Mouse (Mus musculus): ENCODE data around the gene Camk1d. TPM values are rescaled to one million over a fixed set of nuclear protein-coding genes. Genes with fewer than 3 reads are reported as not detected.

Camk1d gene
- polyA plus RNA-seq, 1 experiment from 2014 or later, result 3.1 TPM

DNA sequence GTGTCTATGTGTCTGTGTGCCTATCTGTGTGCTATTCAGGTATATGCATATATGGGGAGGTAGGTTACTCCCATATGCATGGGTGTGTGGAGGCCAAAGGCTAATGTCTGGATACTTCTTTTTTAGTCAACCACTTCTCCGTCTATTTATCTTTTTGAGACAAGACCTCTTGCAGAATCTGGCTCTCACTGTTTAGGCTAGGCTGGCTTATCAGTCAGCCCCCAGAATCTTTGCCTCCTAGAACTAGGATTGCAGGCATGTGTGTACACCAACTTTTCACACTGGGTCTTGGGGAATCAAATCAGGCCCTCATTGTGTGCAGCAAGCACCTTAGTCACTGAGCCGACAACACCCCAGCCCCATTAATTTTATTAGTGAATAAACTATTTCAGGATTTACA, 36.8 kb downstream of the Camk1d start:
- Histone ChIP-seq H3K9ac (no peak overlapping the region), H3K4me3 (no peak overlapping the region), H3K4me2 (no peak overlapping the region), H3K27ac (ENCODE audit: poor library complexity, severe bottlenecking) (no peak overlapping the region), H3K9me3 (replicated peaks) (no peaks in the 10 kb centered on the region), H3K36me3 (no peaks in the 10 kb centered on the region), H3K4me1 (replicated peaks) (peaks cover 12% of the 10 kb centered on the region; the same call in 1 of the 2 replicates), H3K27me3 (replicated peaks) (no peaks in the 10 kb centered on the region)
- 41% methylated on average over 2 of the region's 2 CpGs for WGBS
- no peak for ATAC-seq (ENCODE audit: insufficient number of reproducible peaks, low FRiP score)

DNA sequence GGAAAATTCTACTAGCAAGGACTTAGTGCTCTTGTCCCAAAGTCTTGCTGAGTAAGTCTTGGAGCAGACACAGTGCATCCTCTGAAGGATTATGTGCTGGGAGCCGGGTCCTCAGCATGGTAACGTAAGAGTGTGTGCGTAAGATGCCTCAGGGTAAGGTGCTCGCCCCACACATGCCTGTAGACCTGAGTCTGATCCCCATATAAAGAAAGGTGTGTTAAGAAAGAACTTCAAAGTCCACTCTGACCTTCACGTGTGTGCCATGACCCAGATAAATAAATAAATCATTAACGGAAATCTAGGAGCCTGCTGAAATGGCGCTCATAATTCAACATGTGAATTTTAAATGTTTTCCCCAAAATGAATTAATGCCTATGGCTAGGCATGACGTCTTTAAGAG, 37.5 kb downstream of the Camk1d start:
- H3K9me3 ChIP-seq (replicated peaks), result no peaks in the 10 kb centered on the region
- no peak overlapping the region for H3K9ac ChIP-seq
- H3K4me1 ChIP-seq (replicated peaks), result peaks cover 12% of the 10 kb centered on the region; the same call in 1 of the 2 replicates
- H3K36me3 ChIP-seq, result no peaks in the 10 kb centered on the region
- no peak overlapping the region for H3K4me3 ChIP-seq
- H3K27me3 ChIP-seq (replicated peaks), result no peaks in the 10 kb centered on the region
- H3K27ac ChIP-seq (ENCODE audit: poor library complexity, severe bottlenecking), result no peak overlapping the region
- 75% methylated on average over 8 of the region's 8 CpGs for WGBS
- H3K4me2 ChIP-seq, result no peak overlapping the region
- ATAC-seq (ENCODE audit: insufficient number of reproducible peaks, low FRiP score), result no peak

DNA sequence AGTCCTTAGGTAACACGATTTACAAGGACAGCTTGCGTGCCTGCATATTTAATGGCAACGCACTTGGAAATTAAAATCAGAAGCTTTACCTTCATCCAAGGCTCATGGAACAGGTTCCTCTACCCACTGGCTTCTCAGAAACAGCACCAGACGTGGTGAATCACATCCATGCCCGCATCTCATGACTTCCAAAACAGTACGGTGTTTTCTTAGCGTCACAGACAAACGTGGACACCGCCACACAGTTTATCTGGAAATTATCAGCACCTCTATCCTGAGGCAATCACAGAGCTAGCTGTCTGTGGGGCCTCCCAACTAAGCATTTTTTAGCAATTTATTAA, 38.2 kb downstream of the Camk1d start:
- no peak for ATAC-seq (ENCODE audit: insufficient number of reproducible peaks, low FRiP score)
- peaks cover under 1% of the 10 kb centered on the region; the same call in 1 of the 2 replicates for H3K9me3 ChIP-seq (replicated peaks)
- H3K4me1 ChIP-seq (replicated peaks), result peaks cover 12% of the 10 kb centered on the region; the same call in 1 of the 2 replicates
- WGBS, result 43% methylated on average over 9 of the region's 9 CpGs
- no peaks in the 10 kb centered on the region for H3K27me3 ChIP-seq (replicated peaks)
- H3K4me2 ChIP-seq, result peak overlapping the region; percentile 3; the same call in 1 of the 2 replicates
- no peak overlapping the region for H3K4me3 ChIP-seq
- H3K36me3 ChIP-seq, result no peaks in the 10 kb centered on the region
- H3K9ac ChIP-seq, result no peak overlapping the region
- no peak overlapping the region for H3K27ac ChIP-seq (ENCODE audit: poor library complexity, severe bottlenecking)

DNA sequence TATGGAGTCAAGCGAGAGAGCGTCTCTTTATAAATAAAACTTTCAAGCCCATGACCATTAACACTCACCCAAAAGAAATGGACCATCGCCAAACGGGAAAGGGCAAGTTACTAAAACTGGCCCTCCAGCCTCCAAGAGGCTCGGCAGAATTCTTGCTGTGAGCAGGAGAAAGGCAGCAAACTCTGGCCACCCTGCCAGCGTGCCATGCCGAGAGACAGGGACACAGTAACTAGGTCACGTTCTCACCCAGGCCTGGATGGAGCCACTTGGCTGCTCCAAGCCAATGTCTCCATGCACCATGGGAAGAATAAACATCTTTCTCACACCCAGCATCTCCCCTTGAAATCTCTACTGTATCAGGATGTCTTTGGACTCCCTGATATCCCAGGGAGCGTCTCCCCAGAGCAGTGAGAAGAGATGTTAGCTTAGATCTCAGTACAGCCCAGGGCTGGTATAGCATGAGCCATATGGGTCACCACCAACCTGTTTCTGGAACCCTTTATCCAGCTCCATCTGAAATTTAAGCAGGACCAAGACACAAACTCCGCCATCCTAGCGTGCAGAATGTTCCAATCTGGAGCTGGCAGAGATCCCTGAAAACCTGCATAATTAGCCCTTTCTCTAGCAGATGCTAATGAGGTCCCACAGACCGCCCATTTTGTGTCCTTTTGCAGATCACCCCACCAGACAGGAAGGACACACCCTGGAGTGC, 38.7 kb downstream of the Camk1d start:
- Histone ChIP-seq H3K9ac (no peak overlapping the region), H3K4me3 (no peak overlapping the region), H3K4me1 (replicated peaks) (peaks cover 12% of the 10 kb centered on the region; the same call in 1 of the 2 replicates), H3K9me3 (replicated peaks) (peaks cover 6% of the 10 kb centered on the region; the same call in 1 of the 2 replicates), H3K27ac (ENCODE audit: poor library complexity, severe bottlenecking) (no peak overlapping the region), H3K36me3 (no peaks in the 10 kb centered on the region), H3K27me3 (replicated peaks) (no peaks in the 10 kb centered on the region), H3K4me2 (no peak overlapping the region)
- ATAC-seq (ENCODE audit: insufficient number of reproducible peaks, low FRiP score), result no peak
- 75% methylated on average over 12 of the region's 12 CpGs for WGBS

DNA sequence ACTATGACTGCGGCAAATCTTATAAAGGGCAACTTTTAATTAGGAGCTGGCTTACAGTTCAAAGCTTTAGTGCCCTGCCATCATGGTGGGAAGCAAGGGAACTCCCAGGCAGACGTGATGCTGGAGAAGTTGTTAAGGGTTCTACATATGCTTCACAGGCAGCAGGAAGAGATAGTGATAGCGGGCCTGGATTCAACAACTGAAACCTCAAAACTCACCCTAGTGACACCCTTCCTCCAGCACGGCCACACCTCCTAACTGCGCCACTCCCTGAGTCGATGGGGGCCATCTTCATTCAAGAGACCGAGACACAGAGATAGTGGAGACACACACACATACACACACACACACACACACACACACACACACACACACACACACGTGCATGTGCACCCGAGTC, 39.8 kb downstream of the Camk1d start:
- no peak for ATAC-seq (ENCODE audit: insufficient number of reproducible peaks, low FRiP score)
- Histone ChIP-seq H3K27me3 (replicated peaks) (no peaks in the 10 kb centered on the region), H3K9ac (no peak overlapping the region), H3K4me2 (no peak overlapping the region), H3K4me3 (no peak overlapping the region), H3K36me3 (no peaks in the 10 kb centered on the region), H3K27ac (ENCODE audit: poor library complexity, severe bottlenecking) (no peak overlapping the region), H3K4me1 (replicated peaks) (peaks cover 12% of the 10 kb centered on the region; the same call in 1 of the 2 replicates), H3K9me3 (replicated peaks) (peaks cover 9% of the 10 kb centered on the region; the same call in 1 of the 2 replicates)
- WGBS, result 76% methylated on average over 9 of the region's 9 CpGs

DNA sequence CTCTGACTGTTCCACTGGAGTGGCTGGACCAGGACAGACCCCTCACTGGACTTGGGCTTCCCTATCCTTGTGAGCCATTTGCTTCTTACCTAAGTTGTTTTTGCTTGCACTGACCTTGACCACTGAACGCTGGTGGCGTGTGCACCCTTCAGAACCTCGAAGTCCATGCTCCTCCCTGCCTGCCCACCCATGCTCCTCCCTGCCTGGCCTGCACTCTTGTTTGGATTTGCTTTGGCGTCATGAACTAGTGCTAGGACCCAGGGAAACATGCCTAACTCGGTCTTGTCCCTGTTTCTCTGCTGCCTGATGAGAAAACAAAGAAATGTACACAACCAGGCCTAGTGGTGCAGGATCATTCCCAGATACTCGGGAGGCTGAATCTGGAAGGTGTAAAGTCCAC, 40.5 kb downstream of the Camk1d start:
- Histone ChIP-seq H3K4me2 (no peak overlapping the region), H3K36me3 (no peaks in the 10 kb centered on the region), H3K4me1 (replicated peaks) (peaks cover 12% of the 10 kb centered on the region; the same call in 1 of the 2 replicates), H3K27me3 (replicated peaks) (no peaks in the 10 kb centered on the region), H3K9ac (no peak overlapping the region), H3K27ac (ENCODE audit: poor library complexity, severe bottlenecking) (no peak overlapping the region), H3K9me3 (replicated peaks) (peaks cover 9% of the 10 kb centered on the region; the same call in 1 of the 2 replicates), H3K4me3 (no peak overlapping the region)
- WGBS, result 84% methylated on average over 6 of the region's 6 CpGs
- no peak for ATAC-seq (ENCODE audit: insufficient number of reproducible peaks, low FRiP score)

DNA sequence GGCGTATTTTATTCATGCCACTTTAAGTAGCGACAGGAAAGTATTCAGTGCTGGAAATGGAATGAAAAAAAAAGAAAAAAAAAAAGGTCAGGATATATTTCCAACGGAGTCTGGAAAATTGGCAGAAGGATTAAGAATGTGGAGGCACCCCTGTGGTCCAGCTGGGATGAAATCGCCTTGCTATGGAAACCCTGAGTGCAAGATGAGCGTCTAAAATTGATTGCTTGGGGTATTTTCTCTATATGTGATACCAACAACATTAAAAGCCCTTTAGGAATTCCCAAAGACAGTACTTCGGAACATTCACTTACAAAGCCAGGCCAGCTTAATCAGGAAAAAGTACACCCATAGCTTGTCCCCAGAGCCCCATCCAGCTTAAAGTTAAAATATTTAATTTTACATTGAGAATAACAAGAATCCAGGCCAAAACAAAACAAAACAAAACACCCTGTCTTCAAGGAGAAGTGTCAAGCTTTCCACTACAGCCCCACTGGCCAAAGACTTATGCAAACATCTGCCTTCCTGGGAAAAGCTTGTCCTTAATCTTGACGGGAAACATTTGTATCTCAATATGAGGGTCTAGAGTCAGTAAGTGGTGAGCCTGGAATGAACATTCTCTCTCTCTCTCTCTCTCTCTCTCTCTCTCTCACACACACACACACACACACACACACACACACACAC, 41.3 kb downstream of the Camk1d start:
- Histone ChIP-seq H3K27ac (ENCODE audit: poor library complexity, severe bottlenecking) (no peak overlapping the region), H3K4me2 (no peak overlapping the region), H3K9ac (no peak overlapping the region), H3K4me3 (no peak overlapping the region), H3K4me1 (replicated peaks) (peaks cover 12% of the 10 kb centered on the region; the same call in 1 of the 2 replicates), H3K27me3 (replicated peaks) (no peaks in the 10 kb centered on the region), H3K36me3 (no peaks in the 10 kb centered on the region), H3K9me3 (replicated peaks) (peaks cover 9% of the 10 kb centered on the region; the same call in 1 of the 2 replicates)
- WGBS, result 57% methylated on average over 7 of the region's 7 CpGs
- ATAC-seq (ENCODE audit: insufficient number of reproducible peaks, low FRiP score), result no peak

DNA sequence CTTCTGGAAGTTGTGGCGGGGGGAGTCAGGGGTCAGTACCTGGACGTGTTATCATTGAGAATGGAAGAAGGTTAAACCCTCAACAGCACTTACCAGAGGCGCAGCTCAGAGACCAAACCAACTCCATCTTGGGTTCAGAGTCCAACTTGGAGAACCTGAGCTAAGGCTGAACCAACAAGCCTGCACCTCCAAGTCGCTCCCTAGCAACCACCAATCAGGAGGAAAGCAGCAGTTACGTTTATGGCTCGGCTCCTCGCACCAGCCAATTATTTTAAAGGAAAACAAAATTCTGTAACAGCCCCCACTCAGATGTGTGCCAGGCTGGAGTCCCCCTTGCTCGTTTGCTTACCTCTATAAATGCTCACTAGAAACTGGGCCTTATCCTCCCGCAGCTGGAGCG, 44.2 kb downstream of the Camk1d start:
- no peak for ATAC-seq (ENCODE audit: insufficient number of reproducible peaks, low FRiP score)
- Histone ChIP-seq H3K36me3 (no peaks in the 10 kb centered on the region), H3K27me3 (replicated peaks) (no peaks in the 10 kb centered on the region), H3K27ac (ENCODE audit: poor library complexity, severe bottlenecking) (no peak overlapping the region), H3K9me3 (replicated peaks) (peaks cover 9% of the 10 kb centered on the region; the same call in 1 of the 2 replicates), H3K4me3 (no peak overlapping the region), H3K9ac (no peak overlapping the region), H3K4me1 (replicated peaks) (no peaks in the 10 kb centered on the region), H3K4me2 (no peak overlapping the region)
- WGBS, result 85% methylated on average over 10 of the region's 10 CpGs

DNA sequence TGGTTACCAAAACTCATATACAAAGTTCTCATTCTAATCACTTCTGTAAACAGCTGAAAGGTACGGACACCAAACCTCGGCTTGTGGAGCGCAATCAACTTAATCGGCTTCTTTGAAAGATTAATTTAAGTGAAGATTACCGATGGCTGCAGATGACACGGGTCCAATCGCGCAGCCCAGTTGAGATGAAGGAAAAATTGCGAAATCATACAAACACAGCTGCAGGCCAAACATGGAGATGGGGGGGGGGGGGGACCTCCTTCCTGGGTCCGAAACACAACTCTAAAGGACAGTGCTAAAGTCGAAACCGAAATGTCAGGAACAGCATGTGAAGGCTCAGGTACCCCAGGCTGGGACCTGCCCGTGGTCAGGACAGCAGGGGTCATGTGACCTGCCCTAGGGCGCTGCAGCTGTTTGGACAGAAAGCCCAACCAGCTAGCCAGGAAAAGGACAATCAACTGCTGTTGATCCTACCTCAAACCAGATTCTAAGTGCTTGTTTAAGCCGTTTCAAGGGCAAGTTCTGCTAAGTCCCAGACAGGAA, 44.7 kb downstream of the Camk1d start:
- Histone ChIP-seq H3K4me2 (no peak overlapping the region), H3K4me1 (replicated peaks) (no peaks in the 10 kb centered on the region), H3K9ac (no peak overlapping the region), H3K4me3 (no peak overlapping the region), H3K27me3 (replicated peaks) (no peaks in the 10 kb centered on the region), H3K36me3 (no peaks in the 10 kb centered on the region), H3K9me3 (replicated peaks) (peaks cover 9% of the 10 kb centered on the region; the same call in 1 of the 2 replicates), H3K27ac (ENCODE audit: poor library complexity, severe bottlenecking) (no peak overlapping the region)
- WGBS, result 86% methylated on average over 15 of the region's 15 CpGs
- ATAC-seq (ENCODE audit: insufficient number of reproducible peaks, low FRiP score), result no peak

DNA sequence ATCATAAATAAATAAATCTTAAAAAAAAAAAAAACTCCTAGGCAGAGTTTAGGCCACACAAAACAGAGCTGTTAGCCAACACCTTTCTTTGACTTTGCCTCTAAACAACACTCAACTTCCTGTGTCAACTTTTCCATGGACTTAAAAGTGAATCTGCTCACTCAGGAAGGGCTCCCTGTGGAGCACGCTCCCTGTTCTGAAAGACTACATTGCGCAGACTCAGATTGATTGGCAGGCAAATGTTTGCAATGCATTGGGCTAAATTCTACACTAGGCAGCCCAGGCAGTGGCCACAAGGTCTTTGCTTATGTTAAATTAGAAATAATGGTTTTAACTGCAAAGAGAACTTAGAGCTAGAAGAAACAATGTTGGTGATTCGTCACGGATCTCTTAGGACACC, 45.4 kb downstream of the Camk1d start:
- WGBS, result 76% methylated on average over 4 of the region's 4 CpGs
- Histone ChIP-seq H3K4me3 (no peak overlapping the region), H3K4me2 (no peak overlapping the region), H3K9ac (no peak overlapping the region), H3K4me1 (replicated peaks) (no peaks in the 10 kb centered on the region), H3K36me3 (no peaks in the 10 kb centered on the region), H3K27me3 (replicated peaks) (no peaks in the 10 kb centered on the region), H3K27ac (ENCODE audit: poor library complexity, severe bottlenecking) (no peak overlapping the region), H3K9me3 (replicated peaks) (peaks cover 9% of the 10 kb centered on the region; the same call in 1 of the 2 replicates)
- ATAC-seq (ENCODE audit: insufficient number of reproducible peaks, low FRiP score), result no peak

DNA sequence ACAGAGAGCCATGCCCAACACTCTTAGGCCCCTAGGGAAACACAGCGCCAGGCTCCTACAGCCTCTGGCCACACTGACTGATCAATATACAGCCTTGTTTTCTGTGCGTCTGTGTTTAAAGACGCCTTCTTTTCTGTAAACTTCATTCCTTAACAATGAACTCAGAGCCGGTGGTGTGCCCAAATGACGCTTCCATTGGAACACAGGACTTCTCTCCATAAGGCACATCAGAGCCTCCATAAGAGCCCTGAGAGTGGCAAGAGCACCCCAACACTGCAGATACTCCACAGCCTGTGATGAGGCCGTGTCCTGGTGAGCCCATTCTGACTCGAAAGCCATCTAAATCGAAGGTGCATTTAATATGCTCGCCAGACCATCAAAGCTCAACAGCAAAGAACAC, 50.8 kb downstream of the Camk1d start:
- ATAC-seq (ENCODE audit: insufficient number of reproducible peaks, low FRiP score), result no peak
- H3K27ac ChIP-seq (ENCODE audit: poor library complexity, severe bottlenecking), result no peak overlapping the region
- H3K4me2 ChIP-seq, result no peak overlapping the region
- H3K4me1 ChIP-seq (replicated peaks), result 0 out of 2 replicates have a peak, but pooled peaks cover 4% of the 10 kb centered on the region
- no peak overlapping the region for H3K4me3 ChIP-seq
- H3K9ac ChIP-seq, result no peak overlapping the region
- 87% methylated on average over 9 of the region's 9 CpGs for WGBS
- no peaks in the 10 kb centered on the region for H3K36me3 ChIP-seq
- no peaks in the 10 kb centered on the region for H3K9me3 ChIP-seq (replicated peaks)
- H3K27me3 ChIP-seq (replicated peaks), result no peaks in the 10 kb centered on the region

Data from heart, embryonic 12.5 days (tissue).